Mouse (Mus musculus): ENCODE measurements around the gene Eno3.

The Eno3 gene

DNA sequence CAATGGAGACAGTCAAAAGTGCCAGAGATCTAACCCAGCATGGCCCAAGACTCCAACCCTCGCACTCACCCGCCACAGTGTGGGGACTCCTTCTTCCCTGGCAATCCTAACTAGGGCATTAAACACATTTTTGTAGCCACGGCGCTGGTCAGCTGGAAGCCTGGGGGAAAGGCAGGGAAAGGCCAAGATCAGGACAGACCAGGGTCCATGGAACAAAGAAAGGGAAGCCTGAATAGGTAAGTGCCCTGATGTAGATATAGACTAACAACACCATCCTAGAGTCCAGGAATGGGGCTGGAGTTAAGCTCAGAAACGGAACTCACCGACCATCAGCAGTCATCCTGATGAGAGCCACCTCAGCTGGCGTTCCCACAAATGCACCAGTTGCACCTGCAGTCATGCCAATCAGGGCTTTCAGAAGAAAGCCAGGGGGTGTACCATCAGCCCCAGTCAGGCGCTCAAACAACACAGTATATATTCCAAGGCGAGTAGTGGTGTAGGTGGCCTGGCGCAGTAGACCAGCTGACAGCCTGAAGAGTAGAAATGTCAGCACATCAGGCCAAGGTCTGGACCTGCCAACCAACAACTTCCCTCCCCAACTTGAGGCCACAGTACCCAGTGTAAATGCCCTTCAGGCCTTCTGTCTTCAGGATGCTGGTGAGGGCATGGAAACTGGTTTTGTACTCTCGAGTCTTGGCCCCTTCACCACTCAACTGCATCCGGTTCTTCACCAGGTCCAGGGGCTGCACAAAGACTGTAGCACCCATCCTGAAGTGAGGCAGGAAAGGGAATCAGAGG is 11.3 kb upstream of the Eno3 start:
- DNase-seq = no peak

DNA sequence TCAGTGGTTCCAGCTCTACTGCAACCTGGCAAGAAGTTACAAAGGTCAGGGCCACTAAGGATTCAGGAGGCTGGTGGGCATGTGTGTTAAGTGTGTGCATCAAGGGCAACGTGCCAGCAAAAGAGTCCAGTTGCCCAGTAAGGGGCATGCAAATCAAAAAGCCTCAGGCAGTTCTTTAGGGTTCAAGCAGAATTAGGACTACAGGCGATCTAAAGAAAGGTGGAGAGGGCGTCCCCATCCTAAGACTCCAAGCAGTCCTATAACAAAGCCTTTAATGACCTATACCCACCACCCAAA is 10.8 kb upstream of the Eno3 start:
- peak; percentile 67 for DNase-seq

DNA sequence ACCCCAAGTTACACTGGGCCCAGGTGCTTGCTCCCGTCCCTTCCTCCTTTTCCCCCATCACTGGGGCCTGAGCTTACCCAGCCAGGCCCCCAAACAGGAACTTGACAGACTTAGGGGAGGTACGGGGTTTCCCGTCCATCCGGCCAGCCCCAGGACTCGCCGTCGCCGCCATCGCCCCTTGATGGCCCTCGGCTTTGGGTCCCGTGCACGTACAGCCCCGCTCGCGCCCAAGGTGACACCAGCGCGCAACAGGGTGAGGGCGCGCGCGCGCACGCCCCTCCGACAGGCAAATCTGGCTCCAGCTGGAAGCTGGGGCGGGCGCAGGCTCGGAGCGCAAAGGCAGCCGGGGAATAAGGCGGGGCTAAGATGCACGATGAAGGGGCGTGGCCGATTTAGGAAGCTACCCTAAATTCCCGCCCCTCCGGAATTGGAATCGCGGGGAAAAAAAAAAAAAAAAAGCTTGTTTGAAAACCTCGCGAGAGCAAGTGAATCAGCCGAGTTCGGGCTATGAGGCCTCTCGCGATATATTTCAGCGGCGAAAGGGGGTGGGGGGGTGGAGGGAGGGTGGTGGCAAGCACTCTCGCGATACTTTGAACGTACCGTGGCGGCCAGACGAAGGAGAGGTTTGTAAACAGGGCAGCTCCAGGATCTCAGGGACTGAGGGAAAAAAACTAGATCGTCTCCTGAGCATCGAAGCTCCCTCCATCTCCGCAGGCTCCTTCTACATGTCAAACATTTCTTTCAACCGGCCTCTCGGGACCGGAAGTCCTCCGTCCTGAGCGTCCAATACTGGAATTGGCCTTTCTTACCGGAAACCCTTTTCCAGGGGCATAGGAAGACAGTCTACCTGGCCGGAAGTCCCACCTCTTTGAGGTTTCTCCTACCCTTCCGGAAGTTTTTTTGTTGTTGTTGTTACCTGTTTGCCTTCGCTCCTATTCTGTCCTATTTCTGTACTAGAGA is 10.0 kb upstream of the Eno3 start, which contains the start of the genes Rnf167 and Slc25a11:
Rnf167 (plus strand) TSS at position 545 of the 960 bp plus-strand sequence.
Slc25a11 (minus strand) TSS at position 789 of the 960 bp plus-strand sequence.
- DNase-seq = peak; percentile 99

- peak; percentile 43 for DNase-seq
Observed at GRCm38 (mm10) chr11:70647716-70648420, 9.1 kb upstream of the Eno3 start.

DNA sequence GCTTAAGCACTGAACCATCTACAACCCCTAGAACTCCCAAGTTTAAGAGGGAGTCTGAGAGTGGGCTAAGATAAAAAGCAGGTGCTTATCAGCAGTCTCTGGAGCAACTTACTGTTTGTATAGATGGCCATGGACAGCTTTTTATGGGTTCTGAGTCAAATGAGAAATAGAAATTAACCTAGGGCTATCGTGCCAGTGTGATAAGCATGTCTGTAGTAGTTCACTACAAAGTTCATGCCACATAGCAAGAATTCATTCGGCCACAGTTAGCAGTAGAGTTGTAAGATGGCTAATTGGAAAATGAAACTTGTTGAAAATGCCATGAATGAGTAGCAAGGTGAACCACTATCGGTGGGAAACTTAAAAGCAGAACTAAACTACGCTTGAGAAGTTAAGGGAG is 8.5 kb upstream of the Eno3 start:
- no peak for DNase-seq

DNA sequence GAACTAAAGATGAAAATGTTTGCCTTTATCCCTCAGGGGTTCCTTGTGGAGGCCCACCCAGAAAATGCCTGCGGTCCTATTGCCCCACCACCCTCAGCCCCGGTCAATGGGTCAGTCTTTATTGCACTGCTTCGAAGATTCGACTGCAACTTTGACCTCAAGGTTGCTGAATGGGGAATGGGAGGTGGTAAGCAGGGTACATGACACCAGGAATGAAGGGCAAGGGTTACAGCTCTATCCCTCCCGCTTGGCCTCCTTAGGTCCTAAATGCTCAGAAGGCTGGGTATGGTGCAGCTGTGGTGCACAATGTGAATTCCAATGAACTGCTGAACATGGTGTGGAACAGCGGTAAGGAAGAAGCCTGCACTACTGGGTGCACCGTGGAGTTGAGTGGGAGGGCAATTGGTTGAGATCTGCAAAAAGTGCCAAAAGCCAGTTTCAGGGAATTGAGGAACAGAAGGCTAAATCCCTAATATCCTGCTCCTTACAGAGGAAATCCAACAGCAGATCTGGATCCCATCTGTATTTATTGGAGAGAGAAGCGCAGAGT is 7.7 kb upstream of the Eno3 start:
- DNase-seq = no peak

DNA sequence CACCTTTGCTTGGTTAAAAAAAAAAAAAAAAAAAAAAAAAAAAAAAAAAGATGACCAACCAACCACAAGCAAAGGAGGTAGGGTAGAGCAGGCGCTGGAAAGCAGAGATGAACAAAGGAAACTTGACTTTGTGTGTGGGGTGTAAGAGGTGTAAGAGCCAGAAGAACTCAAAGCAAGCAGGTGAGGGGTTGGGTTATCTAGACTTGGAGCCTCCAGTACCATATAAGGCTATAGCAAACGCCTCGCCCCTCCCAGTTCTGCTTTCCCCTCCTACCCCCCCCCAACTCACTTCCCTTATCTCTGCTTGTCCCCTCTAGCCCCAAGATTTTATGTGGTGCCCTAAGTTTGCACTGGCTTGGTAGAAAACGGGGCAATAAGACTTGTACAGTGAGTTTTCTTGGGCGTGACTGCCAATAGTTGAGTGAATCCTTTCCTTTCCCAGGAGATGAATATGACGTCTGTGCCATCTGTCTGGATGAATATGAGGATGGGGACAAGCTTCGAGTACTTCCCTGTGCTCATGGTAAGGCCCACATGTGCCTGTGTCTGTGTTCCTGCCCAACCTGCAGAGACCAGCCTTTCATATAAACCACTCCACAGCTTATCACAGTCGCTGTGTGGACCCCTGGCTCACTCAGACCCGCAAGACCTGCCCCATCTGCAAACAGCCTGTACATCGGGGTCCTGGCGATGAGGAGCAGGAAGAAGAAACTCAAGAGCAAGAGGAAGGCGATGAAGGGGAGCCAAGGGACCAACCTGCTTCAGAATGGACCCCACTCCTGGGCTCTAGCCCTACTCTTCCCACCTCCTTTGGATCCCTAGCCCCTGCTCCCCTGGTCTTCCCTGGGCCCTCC is 6.5 kb upstream of the Eno3 start:
- DNase-seq = no peak

DNA sequence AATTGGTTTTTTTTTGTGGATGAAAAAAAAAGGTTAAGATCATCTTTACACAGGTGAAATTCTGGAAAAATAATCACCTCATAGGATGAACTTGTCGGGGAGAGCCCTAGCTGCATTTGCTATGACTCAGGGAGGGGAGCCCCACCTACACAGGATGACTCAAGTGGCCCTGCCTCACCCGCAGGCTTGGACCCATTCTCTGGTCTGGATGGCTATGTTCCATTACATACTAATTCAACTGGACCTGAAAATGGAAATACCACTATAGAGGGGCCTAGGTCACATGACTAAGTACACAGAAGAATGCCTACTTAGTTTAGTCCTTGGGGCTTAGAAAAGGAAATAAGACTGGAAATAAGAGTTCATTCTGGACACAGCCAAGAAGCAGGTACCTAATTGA is 5.6 kb upstream of the Eno3 start:
- no peak for DNase-seq

- no peak for DNase-seq
Observed at GRCm38 (mm10) chr11:70652029-70652883, 4.7 kb upstream of the Eno3 start.

DNA sequence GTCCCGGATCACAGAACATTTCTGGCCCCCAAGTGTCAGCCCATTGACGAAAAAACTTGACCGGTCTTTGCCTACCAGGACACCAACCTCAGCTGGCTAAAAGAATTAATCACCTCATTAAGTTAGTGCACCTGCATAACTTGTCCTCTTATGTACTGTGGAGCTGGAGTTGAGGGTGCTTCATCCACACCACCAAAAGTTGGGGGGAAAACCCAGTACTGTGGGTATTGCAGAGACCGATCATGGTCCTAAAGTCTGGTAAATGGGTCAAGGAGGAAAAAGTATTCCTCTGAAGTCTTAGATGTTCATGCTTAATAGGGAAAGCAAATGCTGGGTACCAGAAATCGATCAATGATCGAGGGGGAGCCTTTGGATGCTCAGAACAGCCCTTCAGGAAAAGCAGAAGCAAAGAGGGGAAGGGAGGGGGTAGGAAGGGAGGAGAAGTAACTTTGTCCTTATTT is 4.1 kb upstream of the Eno3 start:
- no peak for DNase-seq

DNA sequence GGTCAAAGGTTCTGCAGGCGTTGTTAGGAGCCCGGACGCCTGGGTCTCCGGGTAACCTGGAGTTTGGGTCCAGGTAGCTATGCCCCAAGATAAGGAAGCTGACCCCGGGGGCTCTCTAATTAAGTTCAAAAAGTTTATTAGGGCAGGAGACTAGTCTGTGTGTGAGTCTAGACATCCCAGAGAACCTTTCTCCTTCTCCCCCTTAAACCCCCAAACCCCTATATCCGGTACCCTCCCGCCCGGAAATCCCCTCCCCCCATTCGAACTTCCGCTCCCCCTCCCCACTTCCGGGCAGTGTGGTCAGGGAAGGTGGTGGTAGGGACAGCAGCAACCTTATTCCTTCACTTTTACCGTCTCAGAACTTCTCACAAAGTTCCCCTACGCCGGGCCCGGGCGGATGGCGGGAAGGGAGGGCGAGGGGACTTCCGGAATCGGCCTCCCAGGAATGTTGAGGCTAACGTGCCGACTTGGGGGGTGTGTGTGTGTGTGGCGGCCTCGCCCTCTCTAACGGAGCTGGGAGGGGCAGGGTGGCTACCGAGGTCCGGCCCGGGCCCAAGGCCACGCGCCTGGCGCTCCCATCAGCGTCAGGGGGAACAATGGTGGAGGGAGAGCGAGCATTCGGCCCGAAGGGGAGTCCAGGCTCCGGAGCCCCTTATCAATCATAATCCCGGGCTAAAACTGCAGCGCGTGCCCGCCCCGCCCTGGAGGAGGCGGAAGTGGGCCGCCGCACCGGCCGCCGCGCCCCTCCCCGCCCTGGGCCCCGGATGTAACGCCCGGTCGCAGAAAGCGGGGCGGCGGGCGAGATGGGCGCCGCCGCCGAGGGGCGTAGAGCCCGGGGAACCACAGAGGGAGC is 3.4 kb upstream of the Eno3 start:
- peak; percentile 78 for DNase-seq

GRCm38 (mm10) chr11:70654198-70654922 is 2.6 kb upstream of the Eno3 start, which contains the start of gene Pfn1:
Pfn1 (minus strand) TSS chr11:70654644.
- peak; percentile 90 for DNase-seq

DNA sequence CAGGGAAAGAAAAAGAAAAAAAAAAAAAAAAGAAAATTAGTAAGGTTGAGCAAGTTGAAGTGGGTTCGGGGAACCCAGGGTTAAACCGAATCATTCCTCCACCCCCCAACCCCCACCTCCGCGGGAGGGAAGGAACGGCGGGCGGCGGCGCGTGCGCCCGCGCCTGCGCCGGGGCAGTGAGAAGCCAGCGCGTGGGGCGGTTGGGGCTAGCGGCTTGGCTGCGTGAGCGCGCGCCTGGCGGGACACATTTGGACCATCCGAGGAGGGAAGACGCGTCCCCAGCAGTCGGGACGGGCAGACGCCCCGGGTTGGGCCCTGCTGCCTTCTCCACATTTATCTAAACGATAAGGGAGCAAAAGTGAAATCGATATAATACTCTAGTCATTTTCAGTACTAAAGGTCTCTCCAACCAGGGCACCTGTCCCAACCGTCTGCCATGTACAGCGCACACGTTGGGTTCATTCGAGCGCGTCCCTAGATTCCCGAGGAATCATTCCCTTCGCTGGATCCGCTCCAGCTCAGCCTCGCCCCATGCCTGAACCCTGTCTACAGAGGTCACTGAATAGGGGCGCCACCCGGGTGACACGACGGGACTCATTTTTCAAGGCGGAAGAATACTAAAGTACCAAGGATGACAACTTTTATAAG is 2.0 kb upstream of the Eno3 start:
- peak; percentile 91 for DNase-seq

DNA sequence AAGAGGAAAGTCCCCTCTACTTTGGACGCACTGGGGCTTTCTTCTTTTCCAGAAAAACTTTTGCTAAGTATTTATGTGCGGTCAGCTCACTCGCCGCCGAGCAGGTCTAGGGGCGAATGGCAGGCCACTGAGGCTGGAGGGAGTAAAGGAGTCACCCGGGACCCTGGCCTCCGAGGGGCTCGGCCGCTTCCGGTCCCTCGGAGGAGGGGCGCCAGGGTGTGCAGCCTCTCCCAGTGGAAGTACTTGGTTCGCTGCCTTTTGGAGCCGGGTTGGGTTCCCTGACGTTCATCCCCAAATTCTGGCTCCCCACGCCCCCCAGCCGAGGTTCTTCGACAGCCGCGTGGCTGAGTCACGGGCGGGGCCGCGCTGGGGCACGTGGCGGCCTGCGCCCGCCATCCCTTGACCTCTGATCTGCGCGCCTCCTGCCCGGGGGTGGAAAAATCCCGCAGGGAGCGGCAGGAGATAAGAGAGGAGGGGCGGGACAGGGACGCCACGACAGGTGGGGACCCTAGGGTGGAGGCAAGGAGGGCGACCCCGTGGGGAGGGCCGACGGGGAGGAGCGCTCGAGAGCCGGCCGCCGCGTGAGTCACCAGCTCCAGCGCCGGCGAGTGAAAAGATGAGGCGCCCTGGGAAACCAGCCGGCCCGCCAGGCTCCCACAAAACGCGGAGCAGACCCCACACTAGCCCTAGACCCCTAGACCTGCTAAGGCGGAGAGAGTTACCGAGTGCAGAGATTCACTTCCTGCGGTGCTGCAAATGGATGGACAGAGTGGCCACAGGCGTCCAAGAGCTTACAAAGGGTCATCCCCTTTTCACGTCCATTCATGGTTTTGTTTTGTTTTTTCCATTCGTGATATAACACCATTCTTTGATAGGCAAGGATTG is 1.2 kb upstream of the Eno3 start:
- peak; percentile 67 for DNase-seq

DNA sequence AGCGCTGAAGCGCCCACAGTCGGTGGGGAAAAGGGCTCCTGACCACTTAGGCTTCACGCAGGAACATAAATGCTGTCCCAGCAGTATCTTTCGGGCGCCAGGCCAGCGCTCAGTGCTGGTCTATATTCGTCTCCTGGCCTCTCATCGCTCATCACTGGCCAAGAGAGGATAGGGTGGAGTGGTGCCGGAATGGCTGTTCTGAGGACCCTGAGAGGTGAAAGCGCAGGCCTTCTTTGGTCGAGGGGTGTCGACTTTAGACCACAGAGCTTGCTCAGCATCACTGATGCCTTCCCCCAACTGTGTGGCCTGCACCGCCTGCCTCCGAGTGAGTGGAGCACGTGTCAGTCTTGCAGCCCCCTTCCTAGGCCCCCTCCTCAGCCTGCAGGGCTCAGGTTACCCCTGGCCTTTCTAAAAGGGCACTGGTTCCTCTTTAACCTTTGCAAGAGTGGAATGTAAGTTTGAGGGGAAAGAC is 510 bp upstream of the Eno3 start:
- peak; percentile 67 for DNase-seq

DNA sequence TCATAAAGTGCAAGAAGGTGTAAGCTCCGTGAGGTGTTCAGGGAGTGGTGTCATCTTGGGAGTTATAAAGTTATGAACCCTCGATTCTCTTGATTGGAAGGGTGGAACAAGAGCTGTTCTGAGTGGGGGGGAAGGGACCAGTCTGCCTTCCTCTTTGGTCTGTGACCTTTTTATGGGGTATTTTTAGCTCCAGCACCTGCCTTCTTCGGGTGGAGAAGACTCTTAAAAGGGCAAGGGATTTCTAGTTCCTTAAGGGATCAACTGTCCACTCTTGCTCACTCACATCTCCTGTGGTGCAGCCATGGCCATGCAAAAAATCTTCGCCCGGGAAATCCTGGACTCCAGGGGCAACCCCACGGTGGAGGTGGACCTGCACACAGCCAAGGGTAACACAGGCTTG is 571 bp downstream of the Eno3 start:
- no peak for DNase-seq

- DNase-seq = no peak
Observed at GRCm38 (mm10) chr11:70657991-70658390, 989 bp downstream of the Eno3 start.

Measured in kidney, postnatal 14 days (tissue).